Comparison of ENCODE assay signal across 7 mouse cellular contexts in genomic region chr14:102902906-102903305, GRCm38 (mm10).
A peak's percentile ranks its signal among the peaks of the same experiment; 100 is the strongest.
DNase-seq lines count a peak whose midpoint lies in the region; ATAC-seq lines count a peak whose summit lies in the region.

No protein-coding gene starts in this region.

- no peaks in the 10 kb centered on the region for H3K27me3 ChIP-seq in embryonic facial prominence, embryonic 12.5 days
- no peaks in the 10 kb centered on the region for H3K27me3 ChIP-seq in heart, embryonic 13.5 days (replicated peaks)
- no peaks in the 10 kb centered on the region for H3K27me3 ChIP-seq in neural tube, embryonic 15.5 days (replicated peaks)

- no peaks in the 10 kb centered on the region for H3K9me3 ChIP-seq in embryonic facial prominence, embryonic 12.5 days
- H3K9me3 ChIP-seq in heart, embryonic 13.5 days: no peaks in the 10 kb centered on the region
- no peaks in the 10 kb centered on the region for H3K9me3 ChIP-seq in neural tube, embryonic 15.5 days (replicated peaks)

- H3K36me3 ChIP-seq in embryonic facial prominence, embryonic 12.5 days: no peaks in the 10 kb centered on the region
- no peaks in the 10 kb centered on the region for H3K36me3 ChIP-seq in heart, embryonic 13.5 days
- H3K36me3 ChIP-seq in neural tube, embryonic 15.5 days: no peaks in the 10 kb centered on the region

- peak; percentile 35 for DNase-seq in A20 (ENCODE audit: low read depth, low spot score)
- peak; percentile 37 for DNase-seq in adrenal gland, postnatal 14 days
- DNase-seq in left cerebral cortex, adult 18-20 months (ENCODE audit: low spot score in 2 of 2): peak; percentile 37 to 59
- no peak for DNase-seq in thymus, postnatal 10 days (ENCODE audit: low spot score in 2 of 2)

- H3K9ac ChIP-seq in embryonic facial prominence, embryonic 12.5 days: no peak overlapping the region
- no peak overlapping the region for H3K9ac ChIP-seq in heart, embryonic 13.5 days
- H3K9ac ChIP-seq in neural tube, embryonic 15.5 days (replicated peaks): no peak overlapping the region

- ATAC-seq in embryonic facial prominence, embryonic 12.5 days (ENCODE audit: insufficient number of reproducible peaks, insufficient read depth, low FRiP score, low TSS enrichment): no peak
- ATAC-seq in heart, embryonic 13.5 days (ENCODE audit: extremely low read depth, insufficient number of reproducible peaks, low FRiP score, low TSS enrichment): no peak
- ATAC-seq in neural tube, embryonic 15.5 days (ENCODE audit: low FRiP score): peak; percentile 69

- peaks cover 6% of the 10 kb centered on the region for H3K4me1 ChIP-seq in embryonic facial prominence, embryonic 12.5 days
- peaks cover 25% of the 10 kb centered on the region for H3K4me1 ChIP-seq in heart, embryonic 13.5 days
- H3K4me1 ChIP-seq in neural tube, embryonic 15.5 days: no peaks in the 10 kb centered on the region; the same call in 1 of the 2 replicates

- no peak overlapping the region for H3K4me3 ChIP-seq in embryonic facial prominence, embryonic 12.5 days
- peak overlapping the region; percentile 1; the same call in 1 of the 2 replicates for H3K4me3 ChIP-seq in heart, embryonic 13.5 days
- H3K4me3 ChIP-seq in neural tube, embryonic 15.5 days (replicated peaks): no peak overlapping the region

- 0 out of 2 replicates have a peak overlapping the region, but pooled peaks have one; percentile 6 for H3K4me2 ChIP-seq in embryonic facial prominence, embryonic 12.5 days (replicated peaks)
- H3K4me2 ChIP-seq in heart, embryonic 13.5 days: peak overlapping the region; percentile 54
- H3K4me2 ChIP-seq in neural tube, embryonic 15.5 days: peak overlapping the region; percentile 9; the same call in 1 of the 2 replicates

- WGBS in embryonic facial prominence, embryonic 12.5 days: 33% methylated on average over 12 of the region's 12 CpGs
- WGBS in heart, embryonic 13.5 days: 25% methylated on average over 12 of the region's 12 CpGs
- WGBS in neural tube, embryonic 15.5 days: 48% methylated on average over 12 of the region's 12 CpGs

- no peak overlapping the region for H3K27ac ChIP-seq in embryonic facial prominence, embryonic 12.5 days
- H3K27ac ChIP-seq in heart, embryonic 13.5 days (replicated peaks): peak overlapping the region; percentile 58
- no peak overlapping the region; the same call in 1 of the 2 replicates for H3K27ac ChIP-seq in neural tube, embryonic 15.5 days (replicated peaks)

Comparison
In these comparisons a context has a peak if more than half of its experiments do, and no peak if none do; other contexts are left out.
1. DNase-seq: peak in A20 (single experiment), adrenal gland, postnatal 14 days (single experiment) and left cerebral cortex, adult 18-20 months (2 of 2); none in thymus, postnatal 10 days (0 of 2).
2. Peak in every context shown above with its lines, with median percentiles within 50 percentile points of each other: H3K4me2 ChIP-seq.